Mouse (Mus musculus) neural tube, embryonic 11.5 days (tissue): Measurements from ENCODE around the gene Olfr963. TPM values are rescaled to one million over a fixed set of nuclear protein-coding genes. Genes with fewer than 3 reads are reported as not detected.

Source experiments
- ATAC-seq: fragments of 200-750 bp; cut with Nextera tagmentation; 2 replicates; pipeline ENCODE4 v1.8.0; 2017; ENCODE audit warnings: moderate number of reproducible peaks, mild to moderate bottlenecking, moderate TSS enrichment, moderate library complexity; ENCODE audit not compliant: insufficient read depth, low FRiP score, low TSS enrichment
- DNase-seq: peaks from one replicate; pipeline ENCODE4 v3.0.0-alpha.2; 2015; ENCODE audit warnings: low spot score
- H3K27ac ChIP-seq: fragments of 300-500 bp; sonication (generic); 2 replicates; pipeline ENCODE4 v1.5.1; 2014; ENCODE audit warnings: low read depth, mild to moderate bottlenecking, low read length
- H3K27me3 ChIP-seq: fragments of 300-500 bp; sonication (generic); 2 replicates; pipeline ENCODE4 v1.6.1; 2014; ENCODE audit warnings: mild to moderate bottlenecking, low read length, mixed read lengths; ENCODE audit not compliant: control insufficient read depth, insufficient read depth
- H3K36me3 ChIP-seq: fragments of 300-500 bp; sonication (generic); 2 replicates; pipeline ENCODE4 v1.6.1; 2014; ENCODE audit warnings: mild to moderate bottlenecking, low read length, moderate library complexity, mixed read lengths; ENCODE audit not compliant: control insufficient read depth, insufficient read depth
- H3K4me1 ChIP-seq: fragments of 300-500 bp; sonication (generic); 2 replicates; pipeline ENCODE4 v1.6.1; 2014; ENCODE audit warnings: low read length, mixed read lengths; ENCODE audit not compliant: control insufficient read depth, insufficient read depth
- H3K4me2 ChIP-seq: fragments of 300-500 bp; sonication (generic); 2 replicates; pipeline ENCODE4 v1.6.1; 2014; ENCODE audit warnings: low read depth, mild to moderate bottlenecking, moderate library complexity
- H3K4me3 ChIP-seq: fragments of 300-500 bp; sonication (generic); 2 replicates; pipeline ENCODE4 v1.5.1; 2014; ENCODE audit warnings: low read depth, low read length
- H3K9ac ChIP-seq: fragments of 300-500 bp; sonication (generic); 2 replicates; pipeline ENCODE4 v1.6.1; 2014; ENCODE audit warnings: mild to moderate bottlenecking, low read length
- H3K9me3 ChIP-seq: fragments of 300-500 bp; sonication (generic); 2 replicates; pipeline ENCODE4 v1.6.1; 2016; ENCODE audit warnings: low read length; ENCODE audit not compliant: control insufficient read depth
- WGBS: fragments of 180-500 bp; shearing (Covaris S2); extraction: QIAGEN DNeasy Blood & Tissue Kit; methylation state at CpG from one replicate; pipeline ENCODE4 v1.1.7; 2014; 5-methylcytosine and 5-hydroxymethylcytosine counted together
- polyA plus RNA-seq: library from polyadenylated mRNA; unstranded; fragments of >200 nt; fragmentation: Nextera tagmentation; extraction: Ambion mirVana; gene quantifications from 2 replicates; pipeline ENCODE4 v1.2.1, GENCODE M21; 2014

Gene Olfr963
- polyA plus RNA-seq, result not detected in 2 replicates

DNA sequence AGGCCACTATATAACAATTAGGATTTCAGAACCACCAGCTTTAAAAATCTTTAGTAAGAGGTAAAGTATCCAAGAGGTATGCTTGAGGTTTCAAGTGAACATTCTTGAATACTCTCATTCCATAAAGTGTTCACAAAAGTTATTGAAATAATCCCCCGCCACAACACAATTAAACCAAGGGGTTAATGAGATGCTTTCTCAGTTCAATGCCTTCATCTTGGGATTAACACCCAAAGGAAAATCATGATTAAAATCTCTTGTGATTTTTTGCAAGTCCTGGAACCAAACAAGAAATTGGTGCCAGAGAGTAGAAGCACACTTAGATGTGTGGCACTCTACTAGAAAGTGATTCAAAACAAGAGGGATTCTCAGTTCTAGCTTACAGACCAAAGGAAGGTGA, at the start of gene Olfr963:
Olfr963 (plus strand) TSS at position 301 of the 400 bp plus-strand sequence.
- Histone ChIP-seq H3K4me2 (no peak within 1 kb of the TSS), H3K27ac (no peak within 1 kb of the TSS), H3K27me3 (no peaks in the 10 kb centered on the region), H3K9me3 (no peaks in the 10 kb centered on the region), H3K36me3 (no peaks in the 10 kb centered on the region), H3K4me3 (no peak within 1 kb of the TSS), H3K9ac (no peak within 1 kb of the TSS), H3K4me1 (no peaks in the 10 kb centered on the region)
- no peak for DNase-seq
- 79% methylated on average over 1 of the region's 1 CpGs for WGBS
- no peak for ATAC-seq

DNA sequence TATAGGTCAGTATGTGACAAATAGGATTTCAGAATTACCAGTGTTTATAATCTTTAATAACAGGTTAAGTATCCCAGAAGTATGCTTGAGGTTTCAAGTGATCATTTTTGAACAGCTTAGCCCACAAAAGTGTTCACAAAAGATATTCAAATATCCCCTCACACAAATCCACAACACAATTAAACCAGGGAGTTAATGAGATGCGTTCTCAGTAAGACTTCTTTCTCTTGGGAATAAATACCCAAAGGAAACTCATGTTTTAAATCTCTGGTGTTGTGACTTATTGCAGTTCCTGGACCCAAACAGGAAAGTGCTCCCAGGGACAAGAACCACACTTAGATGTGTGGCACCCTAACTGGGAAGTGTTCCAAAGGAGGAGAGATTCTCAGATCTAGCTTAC, 45.9 kb upstream of the Olfr963 start, which contains the start of gene Olfr960:
Olfr960 (plus strand) TSS at position 301 of the 400 bp plus-strand sequence.
- no peaks in the 10 kb centered on the region for H3K27me3 ChIP-seq
- 66% methylated on average over 1 of the region's 1 CpGs for WGBS
- DNase-seq, result no peak
- H3K27ac ChIP-seq, result no peak within 1 kb of the TSS
- ATAC-seq, result no peak
- no peak within 1 kb of the TSS for H3K4me3 ChIP-seq
- H3K4me2 ChIP-seq, result no peak within 1 kb of the TSS
- no peaks in the 10 kb centered on the region for H3K9me3 ChIP-seq
- no peaks in the 10 kb centered on the region for H3K4me1 ChIP-seq
- no peak within 1 kb of the TSS for H3K9ac ChIP-seq
- no peaks in the 10 kb centered on the region for H3K36me3 ChIP-seq

DNA sequence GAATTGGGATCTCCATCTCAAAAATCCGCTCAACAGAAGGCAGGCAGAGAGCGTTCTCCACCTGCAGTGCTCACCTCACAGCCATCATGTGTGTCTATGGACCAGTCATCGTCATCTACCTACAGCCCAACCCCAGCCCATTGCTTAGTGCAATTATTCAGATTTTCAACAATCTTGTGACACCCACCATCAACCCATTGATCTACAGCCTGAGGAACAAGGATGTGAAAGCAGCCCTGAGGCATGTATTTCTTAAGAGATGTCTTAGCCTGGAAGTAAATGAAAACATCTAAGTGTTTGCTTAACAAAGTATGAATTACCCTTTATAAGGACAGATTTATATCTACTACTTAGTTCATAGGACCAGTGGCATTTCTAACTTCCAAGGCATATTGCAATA, 43.2 kb upstream of the Olfr963 start:
- no peak for ATAC-seq
- no peak overlapping the region for H3K4me2 ChIP-seq
- WGBS, result 83% methylated on average over 3 of the region's 3 CpGs
- no peaks in the 10 kb centered on the region for H3K4me1 ChIP-seq
- no peak for DNase-seq
- no peak overlapping the region for H3K9ac ChIP-seq
- H3K4me3 ChIP-seq, result no peak overlapping the region
- H3K27ac ChIP-seq, result no peak overlapping the region
- no peaks in the 10 kb centered on the region for H3K9me3 ChIP-seq
- no peaks in the 10 kb centered on the region for H3K36me3 ChIP-seq
- no peaks in the 10 kb centered on the region for H3K27me3 ChIP-seq

DNA sequence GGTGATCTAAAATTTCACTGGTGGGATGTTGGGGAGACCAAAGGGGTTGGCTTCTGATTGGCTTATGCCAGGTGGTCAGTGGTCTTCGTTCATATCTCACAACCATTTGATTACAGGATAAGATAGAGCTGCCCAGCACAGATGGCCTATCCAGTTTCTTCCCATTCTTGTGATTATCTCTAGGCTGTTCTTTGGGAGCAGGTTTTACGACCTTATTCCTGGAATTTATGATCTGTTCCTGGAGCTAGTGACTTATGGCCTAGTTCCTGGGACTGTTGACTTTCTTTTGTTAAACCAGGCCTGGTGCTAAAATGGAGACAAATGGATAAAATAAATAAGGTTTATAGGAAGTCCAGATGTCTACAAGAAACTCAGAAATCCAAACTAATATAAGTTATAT, 42.3 kb upstream of the Olfr963 start:
- WGBS, result 53% methylated on average over 2 of the region's 2 CpGs
- no peaks in the 10 kb centered on the region for H3K4me1 ChIP-seq
- no peaks in the 10 kb centered on the region for H3K9me3 ChIP-seq
- H3K9ac ChIP-seq, result no peak overlapping the region
- ATAC-seq (no peak), DNase-seq (no peak)
- H3K27ac ChIP-seq, result no peak overlapping the region
- no peak overlapping the region for H3K4me2 ChIP-seq
- H3K36me3 ChIP-seq, result no peaks in the 10 kb centered on the region
- no peaks in the 10 kb centered on the region for H3K27me3 ChIP-seq
- no peak overlapping the region for H3K4me3 ChIP-seq

DNA sequence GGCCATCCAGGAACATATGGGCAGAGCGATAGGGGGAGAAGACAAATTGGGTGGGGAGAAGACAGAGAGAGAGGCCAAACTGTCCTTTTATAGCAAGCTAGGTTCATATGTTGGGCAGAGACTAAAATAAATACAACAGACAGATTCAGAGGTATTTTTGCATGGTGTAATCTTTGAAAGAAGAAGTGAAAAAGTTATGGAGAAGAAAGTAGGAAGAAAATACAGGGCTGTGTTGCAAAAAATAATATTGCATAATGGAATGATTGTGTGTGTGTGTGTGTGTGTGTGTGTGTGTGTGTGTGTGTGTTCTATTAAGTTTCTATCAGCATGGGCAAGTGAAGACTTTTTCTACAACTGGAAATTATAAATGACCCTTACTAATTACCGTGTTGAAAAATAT, 37.9 kb upstream of the Olfr963 start:
- H3K27ac ChIP-seq, result no peak overlapping the region
- no peak overlapping the region for H3K4me2 ChIP-seq
- no peaks in the 10 kb centered on the region for H3K4me1 ChIP-seq
- H3K27me3 ChIP-seq, result no peaks in the 10 kb centered on the region
- no peak overlapping the region for H3K9ac ChIP-seq
- 86% methylated on average over 2 of the region's 2 CpGs for WGBS
- no peak overlapping the region for H3K4me3 ChIP-seq
- no peaks in the 10 kb centered on the region for H3K36me3 ChIP-seq
- no peaks in the 10 kb centered on the region for H3K9me3 ChIP-seq
- no peak for DNase-seq
- ATAC-seq, result no peak

DNA sequence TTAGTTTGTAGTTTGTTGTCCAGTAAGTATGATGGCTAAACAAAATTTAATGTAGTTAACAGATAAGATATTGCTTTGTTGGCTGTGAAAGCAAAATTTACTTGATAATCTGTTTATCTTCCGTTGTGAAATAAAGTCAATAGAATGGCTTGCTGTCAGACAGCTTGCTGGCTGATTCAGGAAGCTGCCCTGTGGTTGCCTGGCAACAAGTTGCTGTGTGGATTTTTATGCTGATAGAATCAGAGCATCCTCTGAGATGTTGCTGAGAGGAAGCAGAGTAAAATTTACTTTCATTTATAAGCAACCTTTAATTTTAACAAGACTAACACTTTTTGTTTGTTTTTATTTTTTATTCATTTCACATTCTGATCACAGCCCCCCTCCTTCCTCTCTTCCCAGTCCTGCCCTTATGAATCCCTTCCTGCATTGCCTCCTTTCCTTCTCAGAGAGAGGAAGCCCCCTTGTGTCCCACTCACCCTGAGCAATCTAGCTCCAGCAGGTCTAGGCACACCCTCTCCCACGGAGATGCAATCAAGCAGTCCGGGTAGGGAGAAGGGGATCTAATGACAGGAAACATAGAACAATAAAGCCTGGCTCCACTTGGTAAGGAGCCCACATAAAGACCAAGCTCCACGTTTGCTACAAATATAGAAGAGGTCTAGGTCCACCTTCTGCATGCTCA, 33.0 kb upstream of the Olfr963 start:
- no peak overlapping the region for H3K9ac ChIP-seq
- H3K9me3 ChIP-seq, result no peaks in the 10 kb centered on the region
- no peak overlapping the region for H3K27ac ChIP-seq
- no peaks in the 10 kb centered on the region for H3K4me1 ChIP-seq
- no peaks in the 10 kb centered on the region for H3K27me3 ChIP-seq
- ATAC-seq (no peak), DNase-seq (no peak)
- no peak overlapping the region for H3K4me3 ChIP-seq
- no peak overlapping the region for H3K4me2 ChIP-seq
- WGBS, result 25% methylated on average over 4 of the region's 4 CpGs
- no peaks in the 10 kb centered on the region for H3K36me3 ChIP-seq

DNA sequence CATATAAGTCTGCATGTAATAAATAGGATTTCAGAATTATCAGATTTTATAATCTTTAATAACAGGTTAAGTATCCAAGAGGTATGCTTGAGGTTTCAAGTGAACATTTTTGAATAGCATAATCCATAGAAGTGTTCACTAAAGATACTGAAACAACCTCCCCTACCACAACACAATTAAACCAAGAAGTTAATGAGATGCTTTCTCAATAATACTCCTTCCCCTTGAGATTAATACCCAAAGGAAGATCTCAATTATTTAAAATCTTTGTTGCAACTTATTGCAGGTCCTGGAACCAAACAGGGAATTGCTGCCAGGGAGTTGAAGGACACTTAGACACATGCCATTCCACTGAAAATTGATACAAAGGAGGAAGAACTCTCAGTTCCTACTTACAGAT, 22.2 kb upstream of the Olfr963 start, which contains the start of gene Olfr961:
Olfr961 (plus strand) TSS at position 301 of the 400 bp plus-strand sequence.
- DNase-seq, result no peak
- no peaks in the 10 kb centered on the region for H3K36me3 ChIP-seq
- H3K4me2 ChIP-seq, result no peak within 1 kb of the TSS
- no peaks in the 10 kb centered on the region for H3K4me1 ChIP-seq
- no peaks in the 10 kb centered on the region for H3K27me3 ChIP-seq
- no peak within 1 kb of the TSS for H3K27ac ChIP-seq
- no peak within 1 kb of the TSS for H3K4me3 ChIP-seq
- no peak within 1 kb of the TSS for H3K9ac ChIP-seq
- no peaks in the 10 kb centered on the region for H3K9me3 ChIP-seq
- no peak for ATAC-seq

DNA sequence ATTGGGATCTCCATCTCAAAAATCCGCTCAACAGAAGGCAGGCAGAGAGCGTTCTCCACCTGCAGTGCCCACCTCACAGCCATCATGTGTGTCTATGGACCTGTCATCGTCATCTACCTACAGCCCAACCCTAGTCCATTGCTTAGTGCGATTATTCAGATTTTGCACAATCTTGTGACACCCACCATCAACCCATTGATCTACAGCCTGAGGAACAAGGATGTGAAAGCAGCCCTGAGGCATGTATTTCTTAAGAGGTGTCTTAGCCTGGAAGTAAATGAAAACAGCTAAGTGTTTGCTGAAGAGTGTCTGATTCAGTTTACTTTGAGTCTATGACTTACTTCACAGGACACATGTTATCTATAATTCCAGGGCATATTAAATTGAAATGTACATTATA, 19.6 kb upstream of the Olfr963 start:
- DNase-seq (no peak), ATAC-seq (no peak)
- H3K27me3 ChIP-seq, result no peaks in the 10 kb centered on the region
- no peak overlapping the region for H3K4me3 ChIP-seq
- H3K27ac ChIP-seq, result no peak overlapping the region
- no peaks in the 10 kb centered on the region for H3K4me1 ChIP-seq
- H3K9me3 ChIP-seq, result no peaks in the 10 kb centered on the region
- H3K4me2 ChIP-seq, result no peak overlapping the region
- 96% methylated on average over 4 of the region's 4 CpGs for WGBS
- no peaks in the 10 kb centered on the region for H3K36me3 ChIP-seq
- H3K9ac ChIP-seq, result no peak overlapping the region

DNA sequence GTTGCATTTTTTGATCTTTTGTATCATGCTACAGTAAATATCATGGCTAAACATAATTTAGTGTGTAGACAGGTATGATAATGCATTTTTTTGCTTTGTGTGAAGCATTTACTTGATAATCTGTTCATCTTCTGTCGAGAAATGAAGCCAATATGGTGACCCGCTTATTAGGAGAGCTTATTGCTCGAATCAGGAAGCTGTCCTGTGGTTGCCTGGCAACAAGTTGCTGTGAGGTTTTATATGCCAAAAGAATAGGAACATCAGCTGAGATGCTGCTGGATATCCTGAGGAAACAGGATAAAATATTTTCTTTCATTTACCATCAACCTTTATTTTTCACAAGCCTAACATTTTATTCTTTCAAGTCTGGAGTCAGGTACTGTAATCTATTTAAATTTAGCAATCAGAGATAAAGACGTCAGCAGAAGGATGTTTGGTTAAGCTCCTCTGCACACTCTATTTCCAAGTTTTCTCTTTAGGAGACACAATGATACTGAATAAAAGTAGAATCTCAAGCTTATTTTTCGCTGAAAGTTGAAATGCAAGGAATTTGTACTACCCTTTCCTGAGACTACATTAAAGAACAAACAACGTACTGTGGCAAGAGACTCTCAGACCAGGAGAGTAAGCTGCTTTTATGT, 12.1 kb upstream of the Olfr963 start:
- H3K4me2 ChIP-seq, result no peak overlapping the region
- H3K4me3 ChIP-seq, result no peak overlapping the region
- H3K9ac ChIP-seq, result no peak overlapping the region
- 81% methylated on average over 6 of the region's 6 CpGs for WGBS
- H3K27ac ChIP-seq, result no peak overlapping the region
- no peaks in the 10 kb centered on the region for H3K27me3 ChIP-seq
- no peaks in the 10 kb centered on the region for H3K36me3 ChIP-seq
- H3K9me3 ChIP-seq, result no peaks in the 10 kb centered on the region
- H3K4me1 ChIP-seq, result no peaks in the 10 kb centered on the region
- no peak for ATAC-seq
- no peak for DNase-seq
